Mouse (Mus musculus) cortical plate, adult 2 months (tissue): ENCODE data around the gene Gm26992. TPM values are rescaled to one million over a fixed set of nuclear protein-coding genes. Genes with fewer than 3 reads are reported as not detected.

ENCODE experiments used
- H3K27ac ChIP-seq: fragments of 200-500 bp; 2 replicates; pipeline ENCODE4 v1.5.1; 2012; ENCODE audit warnings: low read length, control low read depth, inconsistent platforms; ENCODE audit not compliant: insufficient read depth
- H3K4me1 ChIP-seq: fragments of 200-500 bp; 2 replicates; pipeline ENCODE4 v1.6.1; 2011; ENCODE audit warnings: low read length; ENCODE audit not compliant: control insufficient read depth, insufficient read depth
- H3K4me3 ChIP-seq: fragments of 200-500 bp; 2 replicates; pipeline ENCODE4 v1.5.1; 2011; ENCODE audit warnings: mild to moderate bottlenecking, low read length, control low read depth; ENCODE audit not compliant: insufficient read depth
- CTCF ChIP-seq: fragments of 200-500 bp; IDR thresholded peaks from 2 replicates; pipeline ENCODE4 v1.5.1; 2011; ENCODE audit warnings: mild to moderate bottlenecking, control low read depth, low read length; ENCODE audit not compliant: insufficient read depth; ENCODE audit errors: extremely low read depth
- POLR2A ChIP-seq: fragments of 200-500 bp; IDR thresholded peaks from 2 replicates; pipeline ENCODE4 v1.6.1; 2011; ENCODE audit warnings: mild to moderate bottlenecking, low read length, control low read depth; ENCODE audit not compliant: insufficient read depth; ENCODE audit errors: extremely low read depth
- polyA plus RNA-seq: library from polyadenylated mRNA; depleted of rRNA; stranded (reverse); fragments of >200 nt; gene quantifications from 2 replicates; pipeline ENCODE4 v1.2.3, GENCODE M21; 2012

Gene Gm26992
- polyA plus RNA-seq, 1 experiment, result not detected

DNA sequence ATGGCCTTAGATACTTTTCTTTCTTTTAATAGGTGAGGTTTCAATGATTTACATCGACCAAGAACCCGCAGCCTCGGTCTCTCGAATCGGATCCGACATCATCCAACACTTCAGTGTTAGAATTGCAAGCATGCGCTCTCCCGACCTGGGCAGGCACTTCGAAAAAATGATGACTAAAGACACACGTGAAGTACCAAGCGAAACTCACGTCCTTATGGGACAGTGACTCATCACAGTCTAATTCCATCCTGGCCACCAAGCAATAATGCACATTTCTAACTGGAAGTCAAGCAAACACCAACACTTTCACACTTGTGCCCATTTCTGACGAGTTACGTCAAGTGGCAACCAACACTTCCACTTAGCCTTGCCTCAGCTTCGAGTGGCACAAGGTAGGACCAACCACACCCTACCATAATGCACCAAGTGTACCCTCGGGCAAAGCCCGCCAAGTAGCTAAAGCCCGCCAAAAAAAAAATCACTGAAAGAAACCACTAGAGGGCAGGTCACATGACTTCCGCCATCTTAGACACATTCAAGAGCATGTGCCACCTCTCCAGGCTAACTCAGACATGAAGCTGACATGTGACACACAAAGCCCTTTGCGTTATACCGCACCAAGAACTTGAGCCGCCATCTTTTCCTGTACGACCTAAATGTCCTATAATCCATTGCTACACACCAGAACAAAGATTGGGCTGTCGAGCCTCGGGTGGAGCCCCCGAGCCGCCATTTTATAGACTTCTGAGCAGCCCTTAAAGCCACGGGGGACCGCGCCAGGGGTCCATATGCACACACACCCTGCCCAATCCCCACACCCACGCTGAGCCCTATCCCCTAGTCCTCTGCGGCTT lies 59.7 kb downstream of the Gm26992 start:
- no peak overlapping the region for H3K4me3 ChIP-seq
- no peak overlapping the region for H3K27ac ChIP-seq
- H3K4me1 ChIP-seq, result no peaks in the 10 kb centered on the region
- TF ChIP-seq POLR2A, result no peak
- no peak for TF ChIP-seq CTCF

DNA sequence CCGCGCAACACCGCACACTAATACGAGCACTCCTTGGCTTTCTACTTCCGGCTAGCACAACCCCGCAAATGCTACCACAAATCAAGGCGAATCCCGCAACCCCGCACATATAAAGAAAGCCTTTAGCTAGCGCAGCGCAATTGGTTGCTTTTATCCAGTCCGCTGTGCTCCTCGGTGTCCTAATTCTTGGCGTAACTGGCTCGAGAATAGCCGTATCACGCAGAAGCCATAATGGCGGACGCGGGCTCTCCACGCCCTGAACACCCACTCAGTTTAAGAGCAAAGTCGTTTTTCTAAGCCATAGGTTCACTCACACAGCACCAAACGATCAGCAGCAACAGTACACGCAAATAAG lies 60.3 kb downstream of the Gm26992 start:
- Histone ChIP-seq H3K27ac (no peak overlapping the region), H3K4me3 (no peak overlapping the region), H3K4me1 (no peaks in the 10 kb centered on the region)
- TF ChIP-seq POLR2A (no peak), CTCF (no peak)

DNA sequence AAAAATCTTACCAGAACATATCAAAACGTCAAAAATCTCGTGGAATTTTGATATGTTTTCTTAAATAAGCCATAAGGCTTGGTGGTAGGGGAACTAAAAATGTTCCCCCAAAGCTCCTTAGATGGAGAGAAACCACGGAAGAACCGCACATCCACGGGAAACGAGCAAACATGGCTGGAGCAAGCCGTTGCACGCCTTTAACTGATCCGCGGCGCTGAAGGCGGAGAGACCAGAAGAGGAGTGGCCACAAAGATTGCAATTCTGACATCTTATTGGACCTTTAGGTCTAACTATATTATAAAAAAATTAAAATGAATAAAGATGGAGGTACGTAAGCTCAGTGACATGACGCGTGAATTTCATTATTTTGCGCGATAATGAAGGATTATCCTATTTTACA lies 61.2 kb downstream of the Gm26992 start:
- Histone ChIP-seq H3K4me3 (no peak overlapping the region), H3K27ac (no peak overlapping the region), H3K4me1 (no peaks in the 10 kb centered on the region)
- TF ChIP-seq CTCF (no peak), POLR2A (no peak)

DNA sequence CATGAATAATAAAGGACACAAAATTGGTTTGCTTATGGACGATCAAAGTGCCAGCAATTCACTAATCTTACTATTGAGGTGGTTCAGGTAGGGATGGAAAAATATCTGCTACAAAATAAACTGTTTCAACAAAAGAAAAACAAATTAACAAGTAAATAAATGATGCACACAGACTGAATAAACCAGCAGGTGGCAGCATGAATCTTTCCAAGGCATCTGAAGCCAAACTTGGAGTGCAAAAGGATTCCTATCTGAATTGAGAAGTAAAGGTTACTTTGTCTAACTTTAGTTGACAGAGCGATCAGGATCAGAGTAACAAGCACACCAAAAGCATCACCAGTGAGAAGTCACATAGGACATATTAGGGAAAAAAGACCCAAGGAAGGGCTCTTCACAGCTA lies 62.2 kb downstream of the Gm26992 start:
- H3K4me3 ChIP-seq, result no peak overlapping the region
- no peak overlapping the region for H3K27ac ChIP-seq
- no peaks in the 10 kb centered on the region for H3K4me1 ChIP-seq
- TF ChIP-seq POLR2A (no peak), CTCF (peak; percentile 46; the same call in 1 of the 2 replicates)

DNA sequence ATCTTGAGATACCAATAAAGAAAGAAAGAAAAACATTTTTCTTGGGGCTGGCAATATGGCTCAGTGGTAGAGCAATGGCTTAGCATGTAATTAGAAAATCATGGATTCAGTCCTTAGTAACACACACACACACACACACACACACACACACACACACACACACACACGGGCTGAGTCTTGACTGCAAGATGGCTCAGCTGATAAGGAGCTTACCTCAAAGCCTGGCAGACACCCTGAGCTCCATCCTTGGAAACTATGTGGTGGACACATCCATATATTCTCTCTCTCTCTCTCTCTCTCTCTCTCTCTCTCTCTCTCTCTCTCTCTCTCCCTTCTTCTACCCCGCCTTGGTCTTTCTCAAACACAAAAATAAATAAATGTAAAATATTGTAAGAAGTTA lies 69.0 kb downstream of the Gm26992 start:
- no peak for TF ChIP-seq CTCF
- no peak for TF ChIP-seq POLR2A
- H3K4me1 ChIP-seq, result no peaks in the 10 kb centered on the region; the same call in 1 of the 2 replicates

DNA sequence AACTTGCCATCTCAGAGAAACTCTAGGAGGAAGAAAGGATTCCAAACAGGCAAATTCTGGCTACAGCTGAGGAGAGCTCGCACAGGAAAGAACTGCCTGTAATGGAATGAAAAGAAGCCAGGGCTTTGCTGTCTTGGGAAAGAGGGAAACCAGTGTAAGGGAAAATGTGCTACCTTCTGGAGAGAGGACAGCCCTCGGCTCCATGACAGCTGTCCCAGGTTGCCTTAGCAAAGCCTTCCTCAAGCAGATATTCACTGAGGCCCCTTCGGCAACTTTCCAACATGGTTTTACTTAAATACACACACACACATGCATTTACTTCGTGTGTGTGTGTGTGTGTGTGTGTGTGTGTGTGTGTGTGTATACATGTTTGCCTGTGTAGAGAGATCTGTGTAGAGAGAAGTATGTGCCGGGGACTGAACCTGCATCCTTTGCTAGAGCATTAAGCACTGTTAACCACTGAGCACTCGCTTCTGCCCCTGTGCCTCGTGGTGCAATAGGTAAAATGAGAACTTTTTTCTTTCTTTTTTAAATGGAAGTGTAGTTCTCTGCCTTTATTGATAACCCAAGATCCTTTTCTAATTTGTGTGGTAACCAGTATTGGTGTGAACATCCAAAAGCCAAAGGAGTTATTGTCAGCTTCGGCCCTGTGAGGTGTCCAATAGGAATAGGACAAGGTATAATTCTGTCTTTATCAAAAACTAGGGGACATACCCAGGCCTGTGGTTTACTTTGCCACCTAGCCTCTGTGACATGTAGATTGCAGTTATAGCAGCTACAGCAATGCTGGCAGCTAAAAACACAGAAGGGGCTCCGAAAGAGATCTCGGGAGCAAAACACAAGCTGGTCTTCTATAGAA lies 70.8 kb downstream of the Gm26992 start:
- Histone ChIP-seq H3K4me1 (no peaks in the 10 kb centered on the region; the same call in 1 of the 2 replicates), H3K27ac (peak overlapping the region; percentile 92), H3K4me3 (peak overlapping the region; percentile 98)
- TF ChIP-seq POLR2A, result no peak
- TF ChIP-seq CTCF, result no peak

More for the DNA sequence above, 69.0 kb downstream of the Gm26992 start:
- Histone ChIP-seq H3K27ac (no peak overlapping the region), H3K4me3 (no peak overlapping the region)

DNA sequence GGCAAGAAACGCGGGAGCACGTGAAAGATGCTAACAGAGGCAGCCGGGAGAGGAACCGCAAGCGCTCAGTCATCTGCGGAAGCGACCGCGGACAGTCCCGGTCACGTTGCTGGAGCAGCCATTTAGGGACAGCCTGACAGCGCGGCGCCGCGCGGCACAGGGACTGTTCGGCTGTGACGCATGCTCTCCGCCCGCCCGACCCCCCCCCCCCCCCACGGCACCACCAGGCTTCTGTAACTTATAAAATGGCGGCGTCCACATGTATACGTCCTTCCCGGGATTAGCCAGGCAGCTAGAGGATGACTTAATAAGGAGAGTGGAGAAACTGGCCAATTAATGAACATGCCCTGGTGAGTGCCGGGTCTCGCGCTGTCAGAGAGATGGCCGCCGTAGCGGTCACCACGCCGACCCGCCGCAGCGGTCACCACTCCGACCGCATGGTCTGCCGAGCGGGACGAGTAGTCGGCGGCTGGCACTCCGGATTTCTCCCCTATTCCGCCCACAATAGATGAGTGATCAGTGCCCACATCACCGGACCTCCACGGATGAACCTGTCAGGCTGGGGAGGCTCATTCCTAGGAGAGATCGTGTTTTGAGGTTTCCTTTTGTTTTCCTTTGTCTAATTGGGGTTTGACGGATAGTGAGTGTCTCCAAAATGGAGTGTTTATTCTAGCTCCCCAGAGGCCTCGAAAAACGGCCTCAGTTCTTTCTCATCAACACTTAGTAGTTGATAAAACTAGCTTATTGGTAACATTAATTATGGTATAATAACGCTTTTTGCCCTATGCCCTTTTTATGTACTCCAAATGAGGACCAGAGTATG lies 71.8 kb downstream of the Gm26992 start:
- H3K4me3 ChIP-seq, result peak overlapping the region; percentile 98
- peak; percentile 73 for TF ChIP-seq POLR2A
- no peak for TF ChIP-seq CTCF

DNA sequence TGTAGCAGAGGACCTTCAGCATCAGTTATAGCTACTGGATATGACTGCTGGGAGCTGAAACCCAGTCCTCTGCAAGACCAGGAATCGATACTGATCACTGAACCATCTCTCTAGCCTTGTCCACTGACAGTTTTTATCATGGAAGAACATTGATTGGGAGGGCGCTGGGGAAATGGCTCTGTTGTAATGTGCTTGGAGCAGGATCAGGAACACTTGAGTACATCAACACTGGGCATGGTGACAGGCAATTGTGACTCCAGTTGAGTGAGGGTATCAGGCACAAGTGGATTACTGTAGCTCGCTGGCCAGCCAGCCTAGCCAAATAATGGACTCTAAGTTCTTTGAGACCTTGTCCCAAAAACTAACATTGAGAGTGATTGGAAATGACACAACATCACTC lies 77.6 kb downstream of the Gm26992 start:
- Histone ChIP-seq H3K4me3 (no peak overlapping the region), H3K4me1 (no peaks in the 10 kb centered on the region; the same call in 1 of the 2 replicates), H3K27ac (no peak overlapping the region)
- TF ChIP-seq POLR2A, result no peak
- TF ChIP-seq CTCF, result no peak

More for the DNA sequence above, 71.8 kb downstream of the Gm26992 start:
- Histone ChIP-seq H3K27ac (peak overlapping the region; percentile 96), H3K4me1 (no peaks in the 10 kb centered on the region; the same call in 1 of the 2 replicates)

DNA sequence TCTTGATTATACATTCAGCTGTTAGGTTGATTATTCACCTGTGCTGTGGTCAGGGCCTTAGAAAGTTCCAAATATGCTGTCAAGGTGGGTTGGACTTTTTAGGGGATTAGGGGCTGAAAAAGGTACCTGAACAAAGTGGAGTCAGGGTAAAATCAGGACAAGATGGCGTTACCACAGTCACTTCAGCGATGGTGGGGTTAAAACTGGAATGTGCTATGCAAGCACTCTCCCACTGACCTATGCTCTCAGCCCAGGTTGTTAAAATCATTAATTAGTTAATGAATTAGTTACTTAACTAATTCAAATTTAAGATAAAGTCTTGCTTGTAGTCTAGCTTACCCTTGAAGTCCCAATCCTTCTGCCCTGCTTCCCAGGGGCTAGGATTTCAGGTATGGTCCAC lies 78.3 kb downstream of the Gm26992 start:
- TF ChIP-seq CTCF, result no peak
- no peak for TF ChIP-seq POLR2A
- H3K4me1 ChIP-seq, result no peaks in the 10 kb centered on the region; the same call in 1 of the 2 replicates
- no peak overlapping the region for H3K4me3 ChIP-seq
- H3K27ac ChIP-seq, result no peak overlapping the region
